Mouse (Mus musculus) kidney, adult 2 months (tissue): Measurements from ENCODE around the gene Rex1bd.

ENCODE experiments used
- CTCF ChIP-seq: fragments of 200-500 bp; conservative IDR thresholded peaks from 2 replicates; pipeline ENCODE4 v1.5.1; 2011; ENCODE audit warnings: low read depth, mild to moderate bottlenecking, control low read depth, low read length, moderate library complexity, mixed read lengths; ENCODE audit not compliant: insufficient read depth, insufficient read length
- POLR2A ChIP-seq: fragments of 200-500 bp; IDR thresholded peaks from one replicate; pipeline ENCODE4 v1.6.1; 2011; ENCODE audit warnings: low read depth, low read length, control low read depth

DNA sequence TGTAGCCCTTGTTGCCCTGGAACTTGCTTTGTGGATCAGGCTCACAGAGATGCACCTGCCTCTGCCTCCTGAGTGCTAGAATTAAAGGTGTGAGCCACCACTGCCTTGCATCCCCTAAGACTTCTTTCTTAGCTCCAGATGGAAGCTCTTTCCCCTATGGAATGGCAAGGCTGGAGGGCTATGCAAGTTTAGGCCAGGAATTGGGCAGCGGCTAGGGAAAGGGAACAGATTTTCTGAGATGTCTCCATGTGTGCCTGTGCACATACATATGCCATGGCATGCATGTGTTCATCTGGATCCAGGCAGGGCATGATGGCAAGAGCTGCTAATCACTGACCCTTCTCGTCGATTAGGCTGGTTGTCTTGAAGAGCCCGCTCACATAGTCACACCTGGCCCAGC is 40.9 kb downstream of the Rex1bd start:
- TF ChIP-seq CTCF (no peak), POLR2A (no peak)
